Mouse (Mus musculus) cerebellum, postnatal 10 days (tissue): ENCODE data around the gene Icam1.
"Not testable (repeated sequence)": the region's sequence is repeated elsewhere in the genome, so short reads cannot be mapped to it uniquely, and the experiment has no call there.

Experiments
- DNase-seq, 2 experiments: peaks; one replicate each; pipeline ENCODE4 v3.0.0; 2021; ENCODE audit warnings: mixed read lengths in 2 of 2

The Icam1 gene

DNA sequence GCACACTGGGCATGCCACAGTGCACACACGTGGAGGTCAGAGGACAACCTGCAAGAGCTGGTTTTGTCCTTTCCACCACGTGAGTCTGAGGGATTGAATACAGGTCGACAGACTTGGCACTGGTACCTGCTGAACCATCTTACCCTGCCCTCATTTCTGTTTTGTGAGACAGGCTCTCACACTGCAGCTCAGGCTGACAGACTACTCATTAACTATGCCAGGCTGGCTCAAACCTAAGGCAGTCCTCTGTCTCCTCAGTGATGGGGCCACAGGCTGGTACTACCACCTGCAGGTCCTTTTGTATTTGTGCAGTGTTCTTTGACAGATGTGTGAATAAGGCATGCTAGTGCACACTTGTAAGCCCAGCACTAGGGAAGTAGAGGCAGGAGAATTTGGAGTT is 20.7 kb upstream of the Icam1 start:
- DNase-seq, result no peak

DNA sequence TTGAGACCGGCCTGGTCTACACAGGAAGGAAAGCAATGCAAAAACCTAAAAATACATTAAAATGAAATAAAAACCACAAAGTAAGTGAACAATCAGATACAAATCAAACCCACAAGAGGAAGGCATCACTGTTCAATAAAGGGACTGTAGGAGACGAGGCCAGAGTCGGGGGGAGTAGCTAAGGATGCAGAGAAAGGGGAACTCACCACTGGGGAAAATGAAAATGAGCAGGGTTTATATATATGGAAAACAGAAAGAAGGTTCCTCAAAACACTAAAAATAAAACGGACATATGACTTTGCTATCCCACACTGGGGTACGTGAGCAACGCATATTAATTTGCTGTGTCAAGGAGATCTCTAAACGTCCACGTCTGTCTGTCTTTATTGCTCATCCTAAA is 18.7 kb upstream of the Icam1 start:
- DNase-seq, result no peak

DNA sequence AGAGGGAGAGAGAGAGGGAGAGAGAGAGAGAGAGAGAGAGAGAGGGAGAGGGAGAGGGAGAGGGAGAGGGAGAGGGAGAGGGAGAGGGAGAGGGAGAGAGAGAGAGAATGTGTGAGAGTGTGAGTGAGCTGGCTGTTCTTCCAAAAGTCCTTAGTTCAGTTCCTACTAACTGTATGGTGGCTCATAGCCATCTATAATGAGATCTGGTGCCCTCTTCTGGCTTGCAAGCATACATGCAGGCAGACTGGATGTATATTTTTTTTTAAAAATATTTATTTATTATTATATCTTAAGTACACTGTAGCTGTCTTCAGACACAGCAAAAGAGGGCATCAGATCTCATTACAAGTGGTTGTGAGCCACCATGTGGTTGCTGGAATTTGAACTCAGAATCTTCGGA is 17.4 kb upstream of the Icam1 start:
- DNase-seq, result peak in 1 of 2 experiments; percentile 38

DNA sequence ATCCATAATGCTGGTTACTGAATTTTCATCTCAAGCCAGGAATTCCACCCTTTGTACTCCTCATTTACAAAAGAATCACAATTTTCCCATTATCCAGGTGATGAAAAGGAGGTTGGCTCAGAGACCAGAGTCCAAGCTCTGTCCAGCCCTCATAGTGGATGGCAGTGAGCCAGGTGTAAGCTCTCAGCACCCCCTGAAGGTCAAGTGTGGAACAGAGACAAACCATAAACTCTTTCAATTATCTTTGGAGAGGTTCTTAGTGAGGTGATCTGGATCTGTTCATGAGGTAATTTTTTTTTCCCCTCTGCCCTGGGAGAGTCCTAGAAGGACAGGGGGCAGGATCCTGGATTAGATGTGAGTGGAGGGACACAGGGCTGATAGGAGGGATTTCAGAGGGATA is 15.0 kb upstream of the Icam1 start:
- peak; percentile 39 to 50 for DNase-seq

DNA sequence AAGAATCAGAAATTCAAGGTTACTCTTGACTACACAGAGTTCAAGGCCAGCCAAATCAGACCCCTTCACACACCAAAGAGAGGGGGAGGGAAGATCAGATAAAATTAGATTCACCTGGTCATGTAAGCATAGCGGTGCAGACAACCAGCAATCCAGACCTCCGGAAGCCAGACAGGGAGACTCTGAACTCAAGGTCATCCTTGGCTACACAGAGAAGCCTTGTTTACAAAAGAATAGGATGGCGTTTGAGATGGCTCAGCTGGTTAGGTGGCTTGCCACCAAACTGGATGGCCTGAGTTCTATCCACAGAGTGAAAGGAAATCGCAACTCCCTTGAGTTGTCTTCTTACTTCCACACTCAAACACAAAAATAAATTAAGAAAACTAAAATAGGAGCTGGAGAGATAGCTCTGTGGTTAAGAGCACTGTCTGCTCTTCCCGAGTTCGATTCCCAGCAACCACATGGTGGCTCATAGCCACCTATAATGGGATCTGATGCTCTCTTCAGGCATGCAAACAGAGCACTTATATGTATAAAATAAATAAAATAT is 14.1 kb upstream of the Icam1 start:
- no peak for DNase-seq

DNA sequence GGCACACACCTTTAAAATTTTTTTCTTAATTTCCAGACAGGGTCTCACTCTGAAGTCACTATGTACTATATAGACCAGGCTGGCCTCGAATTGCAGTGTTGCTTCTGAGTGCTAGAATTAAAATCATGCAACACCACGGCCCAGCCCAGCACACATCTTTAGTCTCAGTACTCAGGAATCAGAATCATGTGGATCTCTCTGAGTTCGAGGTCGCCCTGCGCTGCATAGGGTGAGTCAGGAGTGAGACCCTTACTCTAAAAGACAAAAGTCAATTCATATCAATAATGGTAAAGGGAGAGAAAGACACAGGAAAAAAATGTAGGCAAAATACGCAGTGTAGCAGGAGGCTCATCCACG is 13.5 kb upstream of the Icam1 start:
- no peak for DNase-seq

DNA sequence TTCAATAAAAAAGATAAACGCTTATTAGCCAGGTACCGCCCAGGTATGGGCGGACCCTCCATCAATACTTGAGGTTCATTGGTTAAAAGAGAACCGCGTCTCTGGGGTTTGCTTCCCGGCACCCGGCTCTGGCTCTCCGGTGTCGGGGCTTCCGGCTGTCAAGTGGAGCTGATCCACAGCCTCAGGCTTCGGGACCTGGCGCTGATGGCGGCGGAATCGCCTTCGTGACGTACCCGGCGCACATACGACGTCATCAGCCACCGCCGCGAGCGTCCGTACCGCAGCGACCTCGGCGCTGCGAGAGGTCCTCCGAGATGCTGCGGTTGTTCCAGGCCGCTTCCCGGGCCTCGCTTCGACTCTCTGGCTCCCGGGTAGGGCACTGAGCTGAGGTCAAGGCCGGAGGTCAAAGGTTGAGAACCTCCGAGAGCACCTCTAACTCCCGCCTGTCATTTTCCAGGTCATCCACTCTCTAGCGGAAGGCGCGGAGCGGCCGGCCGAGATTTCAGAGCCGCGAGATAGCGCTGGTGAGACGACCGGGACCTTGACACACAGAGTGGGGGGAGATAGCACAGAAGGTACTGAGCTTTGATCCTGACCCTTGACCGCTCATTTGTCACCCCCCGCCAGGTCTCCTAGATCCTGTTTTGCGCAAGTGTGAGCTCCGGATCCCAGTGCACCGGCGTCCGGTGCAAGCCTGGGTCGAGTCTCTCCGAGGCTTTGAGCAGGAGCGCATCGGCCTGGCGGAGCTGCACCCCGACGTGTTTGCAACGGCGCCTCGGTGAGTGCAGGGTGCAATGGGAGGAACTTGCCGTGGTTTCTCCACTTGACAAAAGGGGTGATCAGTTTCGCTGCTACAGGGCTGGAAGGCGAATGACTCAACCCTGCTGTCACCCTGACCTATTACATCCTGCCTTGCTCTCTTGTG is 12.9 kb upstream of the Icam1 start, which contains the start of gene Mrpl4:
TSS of gene Mrpl4 (plus strand) at position 112 of the 925 bp plus-strand sequence.
- DNase-seq, result peak; percentile 97

DNA sequence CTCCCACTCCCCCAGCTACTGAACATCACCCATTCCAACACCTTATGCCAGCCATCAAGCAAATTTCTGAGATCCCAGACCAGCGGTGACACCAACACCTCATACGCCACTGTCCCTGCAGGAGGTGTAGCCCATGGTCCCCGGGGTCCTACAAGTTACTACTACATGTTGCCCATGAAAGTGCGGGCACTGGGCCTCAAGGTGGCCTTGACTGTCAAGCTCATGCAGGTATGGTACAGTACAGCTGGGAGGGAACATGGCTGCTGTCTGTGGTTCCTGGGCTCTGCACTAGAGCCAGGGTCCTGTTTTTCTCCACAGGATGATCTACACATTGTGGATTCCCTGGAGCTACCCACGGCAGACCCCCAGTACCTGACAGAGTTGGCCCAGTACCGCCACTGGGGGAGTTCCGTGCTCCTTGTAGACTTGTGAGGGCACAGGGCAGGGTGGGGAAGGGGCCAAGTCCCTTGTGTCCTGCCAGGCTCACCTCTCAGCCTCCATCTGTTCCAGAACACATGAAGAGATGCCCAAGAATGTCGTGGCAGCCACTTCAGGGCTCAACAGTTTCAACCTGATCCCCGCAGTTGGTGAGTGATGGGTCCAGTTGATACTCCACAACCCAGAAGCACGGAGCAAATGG is 8.4 kb upstream of the Icam1 start:
- DNase-seq, result no peak

DNA sequence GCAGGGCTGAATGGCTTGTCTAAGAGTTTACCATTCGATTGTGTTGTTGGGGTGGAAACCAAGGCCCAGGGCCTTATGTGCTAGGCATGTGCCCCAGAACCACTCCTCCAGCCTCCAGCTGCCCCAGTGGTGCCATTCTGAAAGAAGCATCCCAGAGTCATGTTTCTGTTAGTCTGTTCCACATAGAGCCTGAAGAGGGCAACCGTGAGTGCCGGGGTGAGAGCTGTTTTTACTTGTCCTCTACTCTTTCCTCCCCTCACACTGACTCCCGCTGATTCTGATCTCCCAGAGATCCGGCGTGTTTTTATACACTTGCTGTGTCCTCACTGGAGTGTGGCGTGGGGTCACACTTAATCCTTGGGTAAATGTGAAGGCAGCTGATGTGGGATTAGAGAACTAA is 7.8 kb upstream of the Icam1 start:
- no peak for DNase-seq

DNA sequence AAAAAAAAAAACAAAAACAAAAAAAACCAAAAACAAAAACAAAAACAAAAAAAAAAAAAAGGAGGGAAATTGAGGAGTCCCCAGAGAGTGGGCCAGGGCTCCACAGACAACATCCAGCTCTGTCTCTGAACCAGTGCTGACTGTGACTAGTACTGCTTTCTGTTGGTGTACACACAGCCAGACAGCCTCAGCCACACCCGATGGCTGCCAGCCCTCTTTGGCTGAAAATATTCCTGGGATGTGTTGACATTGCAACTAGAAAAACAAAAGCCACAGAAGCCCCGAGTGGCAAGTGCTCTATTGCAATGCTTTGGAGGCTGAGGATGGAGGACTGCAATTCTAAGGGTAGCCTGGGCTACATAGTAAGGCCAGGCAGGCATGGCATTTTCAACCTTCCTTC is 5.4 kb upstream of the Icam1 start:
- DNase-seq, result no peak

DNA sequence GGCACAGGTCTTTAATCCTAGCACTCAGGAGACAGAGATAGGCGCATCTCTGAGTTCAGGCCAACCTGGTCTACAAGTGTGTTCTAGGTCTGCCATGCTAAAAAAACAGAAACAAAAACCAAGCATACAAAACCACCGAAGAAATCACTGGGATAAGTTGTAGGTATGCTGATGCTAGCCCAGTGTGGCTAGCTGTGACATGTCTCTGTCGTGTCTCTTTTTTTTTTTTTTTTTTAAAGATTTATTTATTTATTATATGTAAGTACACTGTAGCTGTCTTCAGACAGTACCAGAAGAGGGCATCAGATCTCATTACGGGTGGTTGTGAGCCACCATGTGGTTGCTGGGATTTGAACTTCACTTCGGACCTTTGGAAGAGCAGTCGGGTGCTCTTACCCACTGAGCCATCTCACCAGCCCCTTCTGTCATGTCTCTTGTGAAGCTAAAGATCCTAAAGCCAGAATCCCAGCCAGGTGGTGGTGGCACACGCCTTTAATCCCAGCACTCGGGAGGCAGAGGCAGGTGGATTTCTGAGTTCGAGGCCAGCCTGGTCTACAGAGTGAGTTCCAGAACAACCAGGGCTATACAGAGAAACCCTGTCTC is 4.7 kb upstream of the Icam1 start:
- DNase-seq, result not testable (repeated sequence)

DNA sequence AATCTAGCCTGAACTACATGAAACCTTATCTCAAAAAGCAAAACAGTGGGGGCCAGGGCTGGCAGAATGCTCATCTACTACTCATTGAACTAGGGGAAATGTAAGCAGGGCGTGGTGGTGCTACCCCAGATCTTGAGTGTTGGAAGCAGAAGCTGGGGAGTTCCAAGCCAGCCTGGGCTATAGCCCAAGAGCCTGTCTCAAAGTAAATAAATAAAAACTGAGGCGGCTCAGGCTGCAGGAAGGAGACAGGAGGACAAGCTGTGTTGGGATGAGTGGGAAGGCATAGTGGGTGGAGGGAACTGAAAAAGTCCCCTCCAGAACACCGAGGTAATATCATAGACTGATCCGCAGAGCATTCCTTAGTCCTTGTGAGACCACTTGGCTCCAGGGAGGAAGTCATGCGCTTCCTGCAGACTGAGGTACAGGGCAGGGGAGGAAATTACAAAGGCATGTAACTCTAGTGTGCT is 3.9 kb upstream of the Icam1 start:
- DNase-seq, result no peak

DNA sequence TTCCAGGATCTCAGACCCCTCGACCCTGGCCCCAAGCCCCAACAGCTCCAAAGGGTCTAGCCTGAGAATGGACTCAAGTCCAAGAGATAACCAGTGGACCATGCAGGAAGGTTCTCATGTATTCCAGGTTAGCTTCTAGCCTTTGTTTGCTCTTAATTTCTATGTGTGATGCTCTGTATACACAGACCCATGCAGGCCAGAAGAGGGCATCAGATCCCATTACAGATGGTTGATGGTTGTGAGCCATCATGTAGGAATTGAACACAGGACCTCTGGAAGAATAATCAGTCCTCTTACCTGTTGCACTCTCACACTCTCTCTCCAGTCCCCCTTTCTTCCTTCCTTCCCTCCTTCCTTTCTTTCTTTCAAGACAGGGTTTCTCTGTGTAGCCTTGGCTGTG is 3.4 kb upstream of the Icam1 start:
- no peak for DNase-seq

DNA sequence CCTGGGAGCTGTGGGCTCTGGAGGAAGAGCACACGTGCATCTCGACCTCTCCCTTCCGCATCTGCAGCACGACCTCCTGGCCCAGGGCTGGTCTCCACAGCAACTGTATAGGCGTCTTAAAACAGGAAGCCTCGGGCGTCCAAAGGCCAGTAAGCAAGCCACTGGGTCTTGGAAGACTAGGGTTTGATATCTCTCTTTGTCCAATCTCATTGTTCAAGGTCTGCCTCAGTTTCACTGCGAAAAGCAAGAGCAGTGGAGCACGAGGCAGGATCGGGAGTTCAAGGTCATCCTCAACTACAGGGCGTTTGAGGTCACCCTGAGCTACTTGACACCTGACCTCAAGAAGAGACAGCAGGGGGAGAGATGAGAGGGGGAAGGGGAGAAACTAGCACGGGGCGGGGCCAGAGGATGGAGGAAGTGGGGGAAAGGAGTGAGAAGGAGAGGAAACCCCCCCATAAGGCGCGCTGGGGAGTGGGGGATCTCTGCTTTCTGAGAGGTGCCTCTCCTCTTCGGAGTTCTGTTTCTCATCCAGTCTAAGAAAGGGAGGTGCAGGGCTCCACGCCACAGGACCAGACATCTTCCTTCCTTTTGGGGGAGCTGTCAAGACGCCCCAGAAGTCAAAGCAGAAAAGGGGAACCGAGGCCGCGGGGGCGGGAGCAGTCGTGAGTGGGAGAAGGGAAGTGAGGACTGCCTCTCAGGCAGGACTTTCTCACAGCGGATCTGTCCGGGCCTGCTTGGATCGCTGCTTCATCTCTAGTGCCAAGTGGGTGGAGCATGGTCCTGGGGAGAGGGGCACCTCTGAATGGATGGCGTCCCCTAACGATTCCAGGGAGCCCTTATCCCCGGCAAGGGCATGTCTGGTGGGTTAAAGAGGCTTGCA is 854 bp upstream of the Icam1 start:
- peak in 1 of 2 experiments; percentile 53 for DNase-seq

DNA sequence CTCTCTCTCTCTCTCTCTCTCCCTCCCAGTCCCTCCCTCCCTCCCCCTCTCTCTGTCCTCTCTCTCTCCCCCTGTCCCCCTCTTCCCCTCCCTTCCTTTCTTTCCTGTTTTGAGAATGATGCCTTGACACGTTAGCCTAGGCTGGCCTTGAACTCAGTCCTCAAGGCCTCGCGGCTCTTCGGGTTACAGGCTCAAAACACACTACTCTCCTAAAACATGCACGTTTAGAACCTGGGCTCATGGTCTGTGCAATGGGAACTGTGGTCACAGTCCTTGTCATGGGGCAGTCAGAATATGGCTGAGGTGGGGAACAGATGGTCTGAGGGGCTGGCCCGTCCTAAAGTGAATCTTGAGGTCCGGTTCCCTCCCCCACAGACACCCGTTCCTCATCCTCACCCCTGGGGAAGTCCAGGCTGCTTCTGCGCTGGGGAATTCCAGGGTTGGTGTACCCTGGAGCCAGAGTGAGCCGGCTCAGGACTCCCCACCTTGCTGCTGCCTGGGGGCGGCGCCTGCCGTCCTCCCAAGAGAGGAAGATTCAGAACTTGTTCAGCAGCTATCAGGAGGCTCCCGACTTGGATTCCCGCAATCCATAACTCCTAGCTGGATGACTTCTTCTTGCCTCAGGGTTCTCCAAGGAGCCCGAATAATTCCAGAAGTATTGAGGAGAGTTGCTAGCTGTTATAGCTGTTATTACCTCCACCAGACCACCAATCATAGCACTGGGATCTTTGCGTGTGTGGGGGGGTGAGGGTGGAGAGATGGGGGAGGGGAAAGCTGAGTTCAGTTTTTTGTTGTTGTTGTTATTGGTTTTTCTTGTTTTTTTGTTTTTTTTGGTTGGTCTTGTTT is 769 bp downstream of the Icam1 start:
- DNase-seq, result no peak

DNA sequence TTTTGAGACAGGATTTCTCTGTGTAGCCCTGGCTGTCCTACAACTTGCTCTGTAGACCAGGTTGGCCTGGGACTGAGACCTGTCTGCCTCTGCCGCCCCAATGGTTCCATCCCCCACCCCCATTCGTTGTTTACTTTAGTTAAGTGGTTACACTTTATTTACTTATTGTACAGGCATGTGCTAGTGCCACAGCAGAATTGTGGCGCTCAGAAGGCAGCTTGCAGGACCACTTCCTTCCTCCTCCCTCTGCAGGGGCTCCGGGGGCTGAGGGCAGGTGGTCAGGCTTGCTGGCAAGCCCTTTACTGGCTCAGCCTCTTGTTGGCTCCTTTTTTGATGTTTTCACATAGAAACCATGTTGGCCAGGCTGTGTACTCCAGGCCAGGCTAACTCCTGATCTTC is 1.4 kb downstream of the Icam1 start:
- DNase-seq, result peak in 1 of 2 experiments; percentile 34

DNA sequence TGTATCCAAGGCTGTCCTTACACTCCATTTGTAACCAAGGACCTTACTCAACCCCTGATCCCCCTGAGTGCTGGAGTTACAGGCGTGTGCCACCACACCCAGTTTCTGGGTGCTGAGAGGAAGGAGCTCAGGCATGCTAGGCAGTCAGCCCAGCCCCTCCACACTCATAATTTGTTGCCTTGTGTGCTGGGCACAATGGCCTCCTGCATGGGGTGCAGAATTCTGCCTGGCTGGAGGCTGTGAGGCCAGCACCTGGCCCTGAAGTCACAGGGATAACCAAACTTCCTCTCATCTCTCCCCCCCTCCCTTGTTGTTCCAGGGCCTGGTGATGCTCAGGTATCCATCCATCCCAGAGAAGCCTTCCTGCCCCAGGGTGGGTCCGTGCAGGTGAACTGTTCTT is 2.8 kb downstream of the Icam1 start:
- no peak for DNase-seq

DNA sequence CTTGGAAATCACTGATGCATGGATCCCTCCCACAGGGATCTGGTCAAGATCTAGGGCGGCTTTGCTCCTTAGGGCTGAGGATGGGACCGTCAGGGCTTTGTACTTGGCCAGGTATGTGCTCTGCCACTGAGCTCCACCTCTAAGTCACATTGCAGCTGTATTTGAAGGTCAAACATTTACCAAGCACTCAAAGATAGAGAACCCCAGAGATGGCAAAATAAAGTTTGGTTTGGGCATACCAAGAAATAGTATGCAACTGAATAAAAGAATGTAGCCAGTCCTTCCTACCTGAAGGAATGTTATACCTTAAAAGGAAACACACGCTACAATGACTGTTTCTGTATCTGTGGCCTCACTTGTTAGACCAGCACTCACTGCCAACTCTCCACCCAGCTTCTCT is 5.6 kb downstream of the Icam1 start:
- no peak for DNase-seq

DNA sequence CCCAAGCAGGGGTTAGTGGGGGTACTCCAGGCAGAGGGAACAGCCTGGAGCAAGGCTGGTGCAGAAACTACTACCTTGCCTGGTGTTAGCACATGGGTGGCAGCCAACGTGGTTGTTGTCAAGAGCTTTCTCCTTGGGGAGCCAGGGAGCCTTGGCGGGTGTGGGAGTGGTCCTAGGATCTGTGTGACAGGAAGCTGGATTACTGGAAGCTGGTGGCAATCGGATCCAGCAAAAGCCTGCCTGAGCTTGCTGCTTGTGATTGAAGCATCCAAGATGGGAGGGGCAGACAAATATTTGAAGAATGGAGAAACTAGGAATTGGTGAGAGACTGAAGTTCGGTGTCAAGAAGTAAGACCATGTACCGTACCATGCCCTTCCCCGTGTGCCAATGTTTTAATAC is 6.5 kb downstream of the Icam1 start:
- DNase-seq, result no peak

DNA sequence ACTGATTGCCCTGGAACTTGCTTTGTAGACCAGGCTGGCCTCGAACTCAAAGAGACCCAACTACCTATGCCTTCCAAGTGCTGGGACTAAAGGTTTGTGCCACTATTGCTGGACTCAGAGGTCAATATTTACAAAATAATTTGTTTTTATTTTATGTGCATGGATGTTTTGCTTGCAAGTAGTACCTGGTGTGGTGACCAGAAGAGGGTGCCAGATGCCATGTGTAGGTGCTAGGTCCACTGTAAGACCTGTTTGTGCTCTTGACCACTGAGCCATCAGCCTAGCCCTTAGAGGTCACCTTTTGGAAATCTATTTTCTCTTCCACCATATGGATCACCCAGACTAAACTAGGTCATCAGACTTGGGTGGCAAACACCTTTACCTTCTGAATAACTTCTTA is 6.9 kb downstream of the Icam1 start:
- no peak for DNase-seq

DNA sequence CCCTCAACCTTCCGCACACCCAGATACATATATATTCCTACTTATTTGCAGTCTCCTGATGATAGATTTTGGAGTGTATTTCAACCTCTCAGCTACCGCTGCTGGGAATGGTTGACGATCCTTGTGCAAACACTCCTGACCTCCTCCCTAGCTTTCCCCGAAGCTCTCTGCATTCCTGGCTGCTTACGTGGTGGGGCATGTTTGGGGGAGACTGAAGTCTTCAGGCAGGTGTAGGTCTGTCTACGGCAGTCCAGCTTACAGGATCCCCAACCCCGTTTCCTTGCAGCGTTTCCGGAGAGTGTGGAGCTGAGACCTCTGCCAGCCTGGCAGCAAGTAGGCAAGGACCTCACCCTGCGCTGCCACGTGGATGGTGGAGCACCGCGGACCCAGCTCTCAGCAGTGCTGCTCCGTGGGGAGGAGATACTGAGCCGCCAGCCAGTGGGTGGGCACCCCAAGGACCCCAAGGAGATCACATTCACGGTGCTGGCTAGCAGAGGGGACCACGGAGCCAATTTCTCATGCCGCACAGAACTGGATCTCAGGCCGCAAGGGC is 9.5 kb downstream of the Icam1 start:
- DNase-seq, result no peak
